Mouse (Mus musculus) limb, embryonic 15.5 days (tissue): Measurements from ENCODE around the gene Sh3rf3. TPM values are rescaled to one million over a fixed set of nuclear protein-coding genes. Genes with fewer than 3 reads are reported as not detected.

Experiments
- ATAC-seq: fragments of 200-750 bp; cut with Nextera tagmentation; 2 replicates; pipeline ENCODE4 v1.8.0; 2017; ENCODE audit warnings: low read depth, moderate TSS enrichment; ENCODE audit not compliant: insufficient number of reproducible peaks, low FRiP score, low TSS enrichment
- H3K27ac ChIP-seq: fragments of 300-500 bp; sonication (generic); 2 replicates; pipeline ENCODE4 v1.5.1; 2015; ENCODE audit warnings: moderate library complexity, mild to moderate bottlenecking, inconsistent platforms
- H3K27me3 ChIP-seq: fragments of 300-500 bp; sonication (generic); 2 replicates; pipeline ENCODE4 v1.6.1; 2015; ENCODE audit warnings: inconsistent platforms
- H3K36me3 ChIP-seq: fragments of 300-500 bp; sonication (generic); 2 replicates; pipeline ENCODE4 v1.6.1; 2015; ENCODE audit warnings: inconsistent platforms
- H3K4me1 ChIP-seq: fragments of 300-500 bp; sonication (generic); 2 replicates; pipeline ENCODE4 v1.6.1; 2015; ENCODE audit warnings: inconsistent platforms
- H3K4me2 ChIP-seq: fragments of 300-500 bp; sonication (generic); 2 replicates; pipeline ENCODE4 v1.6.1; 2015; ENCODE audit warnings: mild to moderate bottlenecking, inconsistent platforms
- H3K4me3 ChIP-seq: fragments of 300-500 bp; sonication (generic); 2 replicates; pipeline ENCODE4 v1.5.1; 2015; ENCODE audit warnings: mild to moderate bottlenecking, inconsistent platforms
- H3K9ac ChIP-seq: fragments of 300-500 bp; sonication (generic); 2 replicates; pipeline ENCODE4 v1.6.1; 2015; ENCODE audit warnings: inconsistent platforms
- H3K9me3 ChIP-seq: fragments of 300-500 bp; sonication (generic); 2 replicates; pipeline ENCODE4 v1.6.1; 2016; ENCODE audit warnings: inconsistent platforms
- WGBS: fragments of 180-500 bp; shearing (Covaris S2); methylation state at CpG from one replicate; pipeline ENCODE4 v1.1.7; 2015; 5-methylcytosine and 5-hydroxymethylcytosine counted together
- microRNA-seq: library from miRNA; unstranded; fragments of <30 nt; microRNA quantifications from one replicate; pipeline ENCODE4, GENCODE M21; 2016
- polyA plus RNA-seq: library from polyadenylated mRNA; unstranded; fragments of >200 nt; fragmentation: Nextera tagmentation; extraction: Ambion mirVana; gene quantifications from 2 replicates; pipeline ENCODE4 v1.2.1, GENCODE M21; 2015

The Sh3rf3 gene
- polyA plus RNA-seq, 1 experiment from 2014 or later: 3.6 TPM

DNA sequence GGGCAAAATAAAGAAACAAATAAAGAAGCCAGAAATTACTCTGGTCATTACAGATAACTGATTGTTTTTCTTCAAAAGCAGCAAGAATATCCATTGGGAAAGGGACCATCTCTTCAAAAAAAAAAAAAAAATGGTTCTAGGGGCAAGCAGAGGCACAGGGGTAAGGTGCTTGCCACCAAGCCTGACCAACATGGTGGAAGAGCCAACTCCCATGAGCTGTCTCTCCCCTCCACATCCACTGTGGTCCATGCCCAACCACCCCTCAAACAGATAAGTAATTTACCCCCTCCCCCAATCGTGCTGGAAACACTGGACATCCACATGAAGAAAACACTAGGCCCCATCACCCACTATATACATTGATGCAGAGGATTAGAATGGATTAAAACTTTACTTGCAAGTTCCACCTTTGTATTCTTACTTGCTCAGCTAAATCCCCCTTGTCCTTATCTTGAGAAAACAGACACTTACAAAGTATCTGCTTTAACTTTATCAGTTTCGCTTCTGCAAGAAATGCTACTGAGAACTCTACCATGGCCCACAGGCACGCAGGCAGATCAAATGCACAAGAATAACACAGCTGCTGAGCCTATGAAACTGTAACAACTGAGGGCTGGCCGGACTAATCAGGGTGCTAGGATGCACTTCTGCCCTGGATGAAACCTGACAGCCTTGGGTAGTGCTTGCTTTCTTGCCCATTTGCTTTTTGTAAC lies 349.2 kb downstream of the Sh3rf3 start:
- H3K9ac ChIP-seq: no peak overlapping the region
- no peaks in the 10 kb centered on the region for H3K27me3 ChIP-seq
- H3K36me3 ChIP-seq: peaks cover 16% of the 10 kb centered on the region
- whole genome bisulfite sequencing: 73% methylated on average over 4 of the region's 4 CpGs
- no peak overlapping the region for H3K4me2 ChIP-seq
- no peak overlapping the region for H3K4me3 ChIP-seq
- no peak for ATAC-seq
- no peaks in the 10 kb centered on the region for H3K9me3 ChIP-seq
- H3K27ac ChIP-seq: no peak overlapping the region
- no peaks in the 10 kb centered on the region for H3K4me1 ChIP-seq

DNA sequence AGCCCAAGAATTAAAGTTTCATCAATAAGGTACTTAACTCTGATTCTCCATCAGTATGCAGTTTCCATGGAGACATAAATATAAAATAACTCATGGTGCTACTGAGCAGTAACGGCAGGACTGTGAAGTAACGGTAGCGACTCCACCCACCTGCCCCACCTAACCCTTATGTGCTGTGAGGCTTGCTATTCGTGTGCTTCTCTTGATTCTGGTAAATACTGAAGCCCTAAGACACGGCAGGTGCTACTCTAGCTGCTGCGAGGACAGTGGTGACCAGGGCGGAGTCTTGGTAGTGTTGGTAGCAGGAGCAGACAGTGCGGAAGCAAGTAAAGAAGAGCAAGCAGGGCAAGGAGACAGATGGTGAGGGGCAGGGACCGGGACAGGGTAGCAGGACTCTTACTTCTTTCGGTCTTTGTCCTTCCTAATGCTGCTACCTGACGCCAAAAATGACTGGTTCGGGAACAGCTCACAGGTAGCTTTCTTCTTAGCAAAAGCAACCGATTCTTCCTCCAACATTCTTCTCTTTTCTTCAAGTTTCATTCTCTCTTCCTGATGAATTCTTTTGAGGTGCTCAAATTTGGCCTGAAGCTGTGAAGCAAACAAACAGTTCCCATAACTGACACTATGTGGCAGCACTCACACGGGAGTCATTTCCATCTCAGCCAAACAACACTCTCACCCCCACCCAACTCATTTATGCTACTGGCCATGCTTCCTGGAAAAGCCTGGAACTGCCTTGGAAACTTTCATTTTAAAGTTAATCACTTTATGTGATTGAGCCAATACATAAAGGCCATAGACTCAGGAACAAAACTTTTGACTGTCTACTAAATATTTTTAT lies 353.2 kb downstream of the Sh3rf3 start:
- Histone ChIP-seq H3K4me2 (no peak overlapping the region), H3K36me3 (peaks cover 28% of the 10 kb centered on the region), H3K4me1 (no peaks in the 10 kb centered on the region), H3K9ac (no peak overlapping the region), H3K9me3 (no peaks in the 10 kb centered on the region), H3K4me3 (no peak overlapping the region), H3K27ac (no peak overlapping the region), H3K27me3 (no peaks in the 10 kb centered on the region)
- no peak for ATAC-seq
- 59% methylated on average over 14 of the region's 14 CpGs for WGBS

DNA sequence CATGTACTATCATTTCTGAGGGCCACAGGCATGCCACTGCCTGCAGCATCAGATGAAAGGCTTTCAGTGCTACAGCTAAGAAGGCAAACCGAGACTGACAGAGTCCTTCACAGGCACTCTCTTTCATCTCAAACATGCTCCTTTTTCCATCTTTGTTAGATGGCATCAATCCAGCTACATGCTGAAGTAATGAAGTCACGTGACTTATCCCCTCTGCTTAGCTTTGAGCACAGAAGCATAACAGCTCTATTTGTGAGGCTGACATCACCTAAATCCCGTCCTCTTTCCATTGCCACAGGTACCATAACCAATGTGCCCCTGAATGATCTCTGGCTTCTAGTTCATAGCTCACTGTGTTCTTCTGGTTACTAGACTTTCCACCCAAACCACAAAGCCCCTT lies 357.9 kb downstream of the Sh3rf3 start:
- no peaks in the 10 kb centered on the region for H3K4me1 ChIP-seq
- peaks cover 21% of the 10 kb centered on the region for H3K36me3 ChIP-seq
- no peak overlapping the region for H3K4me3 ChIP-seq
- no peak overlapping the region for H3K27ac ChIP-seq
- H3K9me3 ChIP-seq: no peaks in the 10 kb centered on the region
- no peak for ATAC-seq
- no peak overlapping the region for H3K4me2 ChIP-seq
- H3K9ac ChIP-seq: no peak overlapping the region
- H3K27me3 ChIP-seq: no peaks in the 10 kb centered on the region
- WGBS: 44% methylated on average over 3 of the region's 3 CpGs

DNA sequence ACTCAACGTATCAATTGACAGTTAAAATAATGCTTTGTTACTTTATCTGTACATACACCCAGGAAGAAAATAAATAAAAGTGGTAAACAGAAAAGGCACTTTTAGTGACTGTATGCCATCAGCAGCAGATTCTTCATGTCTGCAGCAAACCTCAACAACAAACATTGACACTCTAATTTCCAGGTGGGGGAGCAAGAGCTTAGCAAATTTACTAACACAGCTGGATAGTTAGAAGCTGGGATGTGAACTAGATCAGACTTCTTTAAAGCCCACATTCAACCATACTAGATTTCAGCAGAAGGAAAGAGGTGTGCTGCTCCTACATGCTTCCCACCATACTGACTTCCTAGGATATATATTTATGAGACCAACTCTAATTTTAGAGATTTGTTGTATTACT lies 359.4 kb downstream of the Sh3rf3 start:
- H3K27ac ChIP-seq: no peak overlapping the region
- 88% methylated on average over 1 of the region's 1 CpGs for WGBS
- H3K4me1 ChIP-seq: no peaks in the 10 kb centered on the region
- H3K4me3 ChIP-seq: no peak overlapping the region
- H3K36me3 ChIP-seq: peaks cover 24% of the 10 kb centered on the region
- H3K9me3 ChIP-seq: no peaks in the 10 kb centered on the region
- H3K9ac ChIP-seq: no peak overlapping the region
- no peaks in the 10 kb centered on the region for H3K27me3 ChIP-seq
- H3K4me2 ChIP-seq: no peak overlapping the region
- ATAC-seq: no peak

DNA sequence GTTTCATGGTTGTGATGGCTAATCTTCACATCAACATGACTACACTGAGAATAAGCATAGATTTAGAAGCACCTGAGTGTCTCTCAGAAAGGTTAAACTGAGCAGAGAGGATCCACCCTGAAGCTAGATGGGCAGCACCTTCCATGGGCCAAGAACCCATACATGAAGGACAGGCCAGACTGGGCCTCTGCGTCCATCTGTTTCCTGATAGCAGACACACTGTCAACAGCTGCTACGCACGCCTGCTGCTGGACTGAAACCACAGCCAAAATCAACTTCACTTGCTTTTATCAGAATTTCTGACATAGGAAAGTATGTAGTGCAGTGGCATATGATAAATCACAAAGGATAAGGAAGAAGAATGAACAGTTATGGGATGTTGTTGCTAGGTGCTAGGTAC lies 366.5 kb downstream of the Sh3rf3 start:
- no peak overlapping the region for H3K9ac ChIP-seq
- H3K27me3 ChIP-seq: no peaks in the 10 kb centered on the region
- H3K27ac ChIP-seq: no peak overlapping the region
- WGBS: 76% methylated on average over 3 of the region's 3 CpGs
- no peaks in the 10 kb centered on the region for H3K4me1 ChIP-seq
- no peak overlapping the region for H3K4me3 ChIP-seq
- H3K4me2 ChIP-seq: no peak overlapping the region
- no peak for ATAC-seq
- H3K9me3 ChIP-seq: no peaks in the 10 kb centered on the region
- H3K36me3 ChIP-seq: peaks cover 13% of the 10 kb centered on the region

DNA sequence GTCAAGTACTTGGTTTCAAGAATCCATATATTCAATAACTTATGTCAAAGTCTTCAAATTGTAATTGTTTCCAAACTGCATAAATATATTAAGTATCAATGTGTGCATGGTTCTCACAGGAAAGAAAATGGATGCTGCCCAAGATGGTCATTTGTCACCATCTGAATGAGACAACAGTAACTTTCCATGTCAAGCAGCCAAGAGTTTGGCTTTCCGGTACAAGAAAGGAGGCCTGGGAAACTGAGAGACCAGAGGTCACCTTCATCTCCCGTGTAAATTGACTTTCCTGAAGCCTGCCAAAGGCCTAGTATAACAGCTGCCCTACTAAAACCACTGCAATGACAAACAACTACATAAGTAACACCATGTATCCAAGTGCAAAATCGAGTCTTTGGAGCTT lies 369.1 kb downstream of the Sh3rf3 start:
- H3K4me3 ChIP-seq: no peak overlapping the region
- peaks cover 10% of the 10 kb centered on the region; the same call in 1 of the 2 replicates for H3K36me3 ChIP-seq
- H3K27ac ChIP-seq: no peak overlapping the region
- WGBS: 77% methylated on average over 3 of the region's 3 CpGs
- no peak overlapping the region for H3K4me2 ChIP-seq
- no peaks in the 10 kb centered on the region for H3K4me1 ChIP-seq
- H3K9me3 ChIP-seq: no peaks in the 10 kb centered on the region
- no peaks in the 10 kb centered on the region for H3K27me3 ChIP-seq
- ATAC-seq: no peak
- H3K9ac ChIP-seq: no peak overlapping the region

Small RNAs within 50 kb of the gene (microRNA-seq; reads per million reads assigned to microRNA genes)
- gene Gm27672: not detected

Other genes with a start within 250 kb of the Sh3rf3 start
- gene Edar, start 137.7 kb upstream of the Sh3rf3 start, polyA plus RNA-seq: 2.6 and 3.4 TPM in 2 replicates
- gene Gm17542, start 95.1 kb upstream of the Sh3rf3 start, polyA plus RNA-seq: not detected in 2 replicates